Mouse (Mus musculus): ENCODE measurements around the gene Cdk10. TPM values are rescaled to one million over a fixed set of nuclear protein-coding genes. Genes with fewer than 3 reads are reported as not detected.
"Not testable (repeated sequence)": the region's sequence is repeated elsewhere in the genome, so short reads cannot be mapped to it uniquely, and the experiment has no call there.

The Cdk10 gene
- total and polyA plus RNA-seq, 2 experiments: 18.2 to 45.1 TPM

DNA sequence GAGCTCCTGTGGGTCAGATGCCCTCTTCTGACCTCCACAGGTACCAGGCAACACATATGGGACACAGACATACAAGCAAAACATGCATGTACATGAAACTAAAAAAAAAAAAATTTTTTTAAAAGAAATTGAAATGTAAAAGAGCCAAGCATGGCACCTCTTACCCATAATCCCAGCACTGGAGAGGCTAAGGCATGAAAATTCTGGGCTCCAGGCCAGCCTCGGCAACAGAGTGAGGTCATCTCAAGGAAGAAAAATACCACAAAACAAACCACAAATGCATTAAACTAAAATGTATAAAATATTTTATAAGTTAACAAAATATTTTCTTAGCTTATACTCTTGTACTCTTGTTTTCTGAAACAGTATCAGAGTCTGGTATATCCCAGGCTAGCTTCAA lies 3.7 kb upstream of the Cdk10 start:
- Histone ChIP-seq H3K4me1 (ENCODE audit: control insufficient read depth, insufficient read depth, low read length) (peaks cover 3% of the 10 kb centered on the region), H3K4me3 (ENCODE audit: insufficient read depth, low read depth, low read length) (no peak overlapping the region), H3K27me3 (ENCODE audit: control insufficient read depth, insufficient read depth, low read length) (no peaks in the 10 kb centered on the region), H3K27ac (replicated peaks; ENCODE audit: insufficient read depth, low read depth, low read length) (no peak overlapping the region), H3K9ac (ENCODE audit: low read depth, low read length) (no peak overlapping the region), H3K36me3 (ENCODE audit: control insufficient read depth, insufficient read depth, low read length) (no peaks in the 10 kb centered on the region), H3K79me2 (ENCODE audit: control insufficient read depth, insufficient read depth, low read length) (no peaks in the 10 kb centered on the region; the same call in 1 of the 2 replicates)
- no peak for DNase-seq (ENCODE audit: extremely low read depth, low read depth, low spot score)
- no peak for TF ChIP-seq POLR2A (IDR thresholded peaks at IDR 0.05; ENCODE audit: extremely low read depth, insufficient read depth, low read length)
- no peak for TF ChIP-seq CTCF (IDR thresholded peaks at IDR 0.05; ENCODE audit: low read depth, low read length)
- 45% methylated on average over 1 of the region's 1 CpGs for WGBS

GRCm38 (mm10) chr8:123228416-123228815 lies 3.8 kb downstream of the Cdk10 start:
- no peak overlapping the region for H3K9ac ChIP-seq (ENCODE audit: low read depth, low read length)
- no peak overlapping the region for H3K4me3 ChIP-seq (ENCODE audit: insufficient read depth, low read depth, low read length)
- WGBS: 95% methylated on average over 1 of the region's 1 CpGs
- H3K4me1 ChIP-seq (ENCODE audit: control insufficient read depth, insufficient read depth, low read length): peaks cover 5% of the 10 kb centered on the region
- no peak for TF ChIP-seq CTCF (IDR thresholded peaks at IDR 0.05; ENCODE audit: low read depth, low read length)
- TF ChIP-seq POLR2A (IDR thresholded peaks at IDR 0.05; ENCODE audit: extremely low read depth, insufficient read depth, low read length): no peak
- no peaks in the 10 kb centered on the region for H3K27me3 ChIP-seq (ENCODE audit: control insufficient read depth, insufficient read depth, low read length)
- no peak for DNase-seq (ENCODE audit: extremely low read depth, low read depth, low spot score)
- no peaks in the 10 kb centered on the region for H3K36me3 ChIP-seq (ENCODE audit: control insufficient read depth, insufficient read depth, low read length)
- no peak overlapping the region for H3K27ac ChIP-seq (replicated peaks; ENCODE audit: insufficient read depth, low read depth, low read length)
- H3K79me2 ChIP-seq (ENCODE audit: control insufficient read depth, insufficient read depth, low read length): no peaks in the 10 kb centered on the region; the same call in 1 of the 2 replicates

DNA sequence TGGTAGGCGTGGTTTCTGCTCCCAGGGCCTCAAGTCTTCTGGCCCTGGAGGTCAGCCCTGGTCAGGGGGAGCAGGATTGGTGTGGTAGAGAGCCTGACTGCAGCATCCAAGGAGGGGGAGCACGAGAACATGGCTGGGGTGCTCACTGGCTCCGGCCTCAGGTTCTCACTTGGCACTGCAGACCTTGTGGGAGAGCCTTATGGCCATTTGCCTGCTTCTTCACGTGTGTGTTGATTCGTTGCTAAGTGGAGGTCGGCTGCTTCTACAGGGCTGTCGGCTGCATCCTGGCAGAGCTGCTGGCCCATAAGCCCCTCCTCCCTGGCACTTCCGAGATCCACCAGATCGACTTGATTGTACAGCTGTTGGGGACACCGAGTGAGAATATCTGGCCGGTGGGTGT lies 5.7 kb downstream of the Cdk10 start:
- WGBS: 77% methylated on average over 11 of the region's 11 CpGs
- H3K4me3 ChIP-seq (ENCODE audit: insufficient read depth, low read depth, low read length); DNase-seq (ENCODE audit: extremely low read depth, low read depth, low spot score); H3K27ac ChIP-seq (replicated peaks; ENCODE audit: insufficient read depth, low read depth, low read length); H3K79me2 ChIP-seq (ENCODE audit: control insufficient read depth, insufficient read depth, low read length); H3K27me3 ChIP-seq (ENCODE audit: control insufficient read depth, insufficient read depth, low read length); H3K9ac ChIP-seq (ENCODE audit: low read depth, low read length); H3K36me3 ChIP-seq (ENCODE audit: control insufficient read depth, insufficient read depth, low read length): not testable (repeated sequence)
- peaks cover 13% of the 10 kb centered on the region for H3K4me1 ChIP-seq (ENCODE audit: control insufficient read depth, insufficient read depth, low read length)

GRCm38 (mm10) chr8:123231742-123232141 lies 7.1 kb downstream of the Cdk10 start:
- H3K36me3 ChIP-seq (ENCODE audit: control insufficient read depth, insufficient read depth, low read length): no peaks in the 10 kb centered on the region
- TF ChIP-seq CTCF (IDR thresholded peaks at IDR 0.05; ENCODE audit: low read depth, low read length): peak; percentile 28
- TF ChIP-seq POLR2A (IDR thresholded peaks at IDR 0.05; ENCODE audit: extremely low read depth, insufficient read depth, low read length): no peak
- peak; percentile 24 for DNase-seq (ENCODE audit: extremely low read depth, low read depth, low spot score)
- H3K27me3 ChIP-seq (ENCODE audit: control insufficient read depth, insufficient read depth, low read length): no peaks in the 10 kb centered on the region
- H3K4me1 ChIP-seq (ENCODE audit: control insufficient read depth, insufficient read depth, low read length): peaks cover 14% of the 10 kb centered on the region
- H3K27ac ChIP-seq (replicated peaks; ENCODE audit: insufficient read depth, low read depth, low read length): no peak overlapping the region
- 39% methylated on average over 5 of the region's 5 CpGs for WGBS
- no peak overlapping the region for H3K9ac ChIP-seq (ENCODE audit: low read depth, low read length)
- H3K79me2 ChIP-seq (ENCODE audit: control insufficient read depth, insufficient read depth, low read length): peaks cover 5% of the 10 kb centered on the region; the same call in 1 of the 2 replicates
- no peak overlapping the region for H3K4me3 ChIP-seq (ENCODE audit: insufficient read depth, low read depth, low read length)

DNA sequence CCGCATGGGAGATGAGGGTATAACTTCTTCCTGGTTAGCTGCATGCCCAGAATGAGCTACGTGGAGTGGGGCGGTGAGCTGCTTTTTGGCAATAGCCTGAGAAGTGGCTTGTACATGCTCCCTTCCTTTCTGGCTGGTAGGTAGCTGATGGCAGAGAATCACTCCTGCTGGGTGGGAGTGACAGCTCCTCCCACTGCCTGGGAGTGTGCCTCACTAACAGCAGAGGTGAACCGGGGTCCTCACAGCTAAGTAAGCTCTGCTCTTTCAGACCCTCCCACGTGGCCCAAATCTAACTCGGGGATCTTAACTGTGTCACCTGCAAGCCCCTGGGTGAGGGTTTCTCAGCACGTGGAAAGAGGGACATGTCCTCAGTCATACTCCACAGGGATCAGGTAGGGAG lies 7.9 kb downstream of the Cdk10 start:
- H3K9ac ChIP-seq (ENCODE audit: low read depth, low read length): no peak overlapping the region
- no peak overlapping the region for H3K27ac ChIP-seq (replicated peaks; ENCODE audit: insufficient read depth, low read depth, low read length)
- TF ChIP-seq POLR2A (IDR thresholded peaks at IDR 0.05; ENCODE audit: extremely low read depth, insufficient read depth, low read length) (no peak), CTCF (IDR thresholded peaks at IDR 0.05; ENCODE audit: low read depth, low read length) (no peak)
- H3K4me1 ChIP-seq (ENCODE audit: control insufficient read depth, insufficient read depth, low read length): peaks cover 17% of the 10 kb centered on the region
- WGBS: 45% methylated on average over 7 of the region's 7 CpGs
- no peaks in the 10 kb centered on the region for H3K36me3 ChIP-seq (ENCODE audit: control insufficient read depth, insufficient read depth, low read length)
- DNase-seq (ENCODE audit: extremely low read depth, low read depth, low spot score): peak; percentile 19
- H3K4me3 ChIP-seq (ENCODE audit: insufficient read depth, low read depth, low read length): no peak overlapping the region
- peaks cover 5% of the 10 kb centered on the region; the same call in 1 of the 2 replicates for H3K79me2 ChIP-seq (ENCODE audit: control insufficient read depth, insufficient read depth, low read length)
- no peaks in the 10 kb centered on the region for H3K27me3 ChIP-seq (ENCODE audit: control insufficient read depth, insufficient read depth, low read length)

DNA sequence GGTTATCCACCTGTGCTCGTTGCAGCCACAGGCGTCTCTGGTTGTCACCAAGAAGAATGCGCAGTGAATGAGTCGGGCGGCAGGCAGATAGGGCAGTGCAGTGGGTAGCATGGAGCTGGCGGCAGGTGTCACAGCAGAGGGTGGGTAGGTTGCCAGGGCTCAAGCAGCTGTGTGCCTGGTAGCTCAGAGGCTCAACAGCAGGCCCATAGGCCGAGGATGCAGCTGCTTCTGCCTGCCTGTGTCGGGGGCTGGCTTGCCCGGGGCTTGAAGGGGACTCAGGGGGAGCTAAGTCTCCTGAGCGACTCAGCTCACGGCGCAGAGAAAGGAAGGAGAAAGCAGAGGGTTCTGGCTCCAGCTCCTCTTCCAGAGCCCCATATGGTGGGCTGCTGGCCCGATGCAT lies 8.7 kb downstream of the Cdk10 start:
- TF ChIP-seq POLR2A (IDR thresholded peaks at IDR 0.05; ENCODE audit: extremely low read depth, insufficient read depth, low read length): no peak
- TF ChIP-seq CTCF (IDR thresholded peaks at IDR 0.05; ENCODE audit: low read depth, low read length): no peak
- WGBS: 76% methylated on average over 13 of the region's 13 CpGs

More for the DNA sequence above, 8.7 kb downstream of the Cdk10 start:
- Histone ChIP-seq H3K9ac (ENCODE audit: low read depth, low read length) (no peak overlapping the region), H3K36me3 (ENCODE audit: control insufficient read depth, insufficient read depth, low read length) (no peaks in the 10 kb centered on the region), H3K27ac (replicated peaks; ENCODE audit: insufficient read depth, low read depth, low read length) (no peak overlapping the region), H3K4me3 (ENCODE audit: insufficient read depth, low read depth, low read length) (no peak overlapping the region), H3K4me1 (ENCODE audit: control insufficient read depth, insufficient read depth, low read length) (peaks cover 17% of the 10 kb centered on the region), H3K79me2 (ENCODE audit: control insufficient read depth, insufficient read depth, low read length) (peaks cover 5% of the 10 kb centered on the region; the same call in 1 of the 2 replicates), H3K27me3 (ENCODE audit: control insufficient read depth, insufficient read depth, low read length) (no peaks in the 10 kb centered on the region)
- DNase-seq (ENCODE audit: extremely low read depth, low read depth, low spot score): no peak
